Mouse (Mus musculus) liver, embryonic 14.5 days (tissue): ENCODE measurements at regions not wholly inside any gene's neighbourhood (a gene's known extent, or its start where the extent isn't known, plus 50 kb on each side); places are given as distances from the start of the nearest gene placed in this dataset.

Experiments
- CTCF ChIP-seq: IDR thresholded peaks from 2 replicates; pipeline ENCODE4 v1.5.1; 2016; ENCODE audit warnings: antibody characterized with exemption, low read depth, control low read depth
- EP300 ChIP-seq: IDR thresholded peaks from 2 replicates; pipeline ENCODE4 v1.6.1; 2016; ENCODE audit warnings: antibody characterized with exemption, low read depth

GRCm38 (mm10) chr16:93465741-93466140 is 138.1 kb downstream of the Setd4 start:
- no peak for TF ChIP-seq EP300
- no peak for TF ChIP-seq CTCF
